Mouse (Mus musculus): ENCODE measurements around the gene Foxp1.
A peak's percentile ranks its signal among the peaks of the same experiment; 100 is the strongest.

The Foxp1 gene

DNA sequence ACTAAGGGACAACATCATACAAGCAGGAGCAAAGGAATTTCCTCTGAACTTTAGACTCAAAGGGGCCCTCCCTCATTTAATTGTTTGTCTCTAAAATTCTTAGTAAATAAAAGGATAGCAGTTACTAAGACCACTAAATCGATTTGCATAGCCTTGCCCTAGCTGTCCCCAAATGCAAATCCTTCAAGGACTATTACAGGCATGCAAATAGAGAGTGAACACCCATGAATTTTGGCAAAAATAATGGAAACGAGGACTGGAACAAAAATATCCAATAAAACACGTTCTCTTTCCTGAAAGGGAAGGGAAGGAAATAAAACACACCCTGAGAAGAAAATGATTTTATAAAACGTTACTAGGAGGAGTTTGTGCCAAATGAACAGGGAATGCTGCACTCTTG is 390.7 kb downstream of the Foxp1 start:
- DNase-seq (ENCODE audit: extremely low spot score): no peak

- DNase-seq (ENCODE audit: extremely low spot score): peak; percentile 28
Observed at GRCm38 (mm10) chr6:99130758-99131410, 391.6 kb downstream of the Foxp1 start.

- DNase-seq (ENCODE audit: extremely low spot score): no peak
Observed at GRCm38 (mm10) chr6:99126717-99127116, 395.8 kb downstream of the Foxp1 start.

GRCm38 (mm10) chr6:99120776-99121766 is 401.4 kb downstream of the Foxp1 start:
- no peak for DNase-seq (ENCODE audit: extremely low spot score)

GRCm38 (mm10) chr6:99118534-99118933 is 404.0 kb downstream of the Foxp1 start:
- DNase-seq (ENCODE audit: extremely low spot score): no peak

DNA sequence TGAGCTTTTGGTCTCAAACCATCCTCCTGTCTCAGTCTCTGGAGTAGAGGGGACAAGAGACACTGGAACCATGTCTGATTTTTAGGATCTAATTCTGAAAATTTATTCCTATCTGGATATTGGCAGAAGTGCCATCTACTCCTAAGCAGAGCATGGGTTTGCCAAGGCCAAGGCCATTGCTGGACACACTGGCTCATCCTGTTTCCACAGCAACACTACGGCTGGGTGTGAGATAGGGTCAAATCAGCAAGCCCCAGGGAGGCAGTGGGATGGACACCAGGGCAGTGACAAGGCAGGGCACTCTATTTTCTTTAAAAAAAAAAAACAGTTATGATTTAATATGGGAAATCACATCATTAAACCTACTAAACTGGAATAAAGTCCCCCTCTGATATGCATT is 405.1 kb downstream of the Foxp1 start:
- DNase-seq (ENCODE audit: extremely low spot score): no peak

DNA sequence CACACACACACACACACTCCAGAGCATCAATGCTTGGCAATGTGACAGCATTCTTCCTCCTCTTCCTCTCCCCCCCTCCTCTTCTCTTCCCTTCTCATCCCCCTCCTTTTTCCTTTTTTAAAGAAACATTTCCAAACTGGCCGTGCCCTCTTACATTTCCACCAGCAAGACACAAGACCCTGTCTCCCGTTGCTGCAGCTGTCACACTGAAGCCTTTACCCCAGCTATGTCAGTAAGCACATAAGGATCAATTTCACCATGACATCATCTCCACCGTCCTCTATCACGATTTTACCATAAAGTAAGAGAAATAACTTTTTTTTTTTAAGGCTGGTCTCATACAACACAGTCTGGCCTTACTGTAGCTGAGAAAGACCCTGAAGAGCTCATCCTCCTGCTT is 410.7 kb downstream of the Foxp1 start:
- DNase-seq (ENCODE audit: extremely low spot score): no peak

- DNase-seq (ENCODE audit: extremely low spot score): no peak
Observed at GRCm38 (mm10) chr6:99108417-99108816, 414.1 kb downstream of the Foxp1 start.

GRCm38 (mm10) chr6:99107674-99108073 is 414.8 kb downstream of the Foxp1 start:
- DNase-seq (ENCODE audit: extremely low spot score): no peak

GRCm38 (mm10) chr6:99107081-99107482 is 415.4 kb downstream of the Foxp1 start:
- no peak for DNase-seq (ENCODE audit: extremely low spot score)

DNA sequence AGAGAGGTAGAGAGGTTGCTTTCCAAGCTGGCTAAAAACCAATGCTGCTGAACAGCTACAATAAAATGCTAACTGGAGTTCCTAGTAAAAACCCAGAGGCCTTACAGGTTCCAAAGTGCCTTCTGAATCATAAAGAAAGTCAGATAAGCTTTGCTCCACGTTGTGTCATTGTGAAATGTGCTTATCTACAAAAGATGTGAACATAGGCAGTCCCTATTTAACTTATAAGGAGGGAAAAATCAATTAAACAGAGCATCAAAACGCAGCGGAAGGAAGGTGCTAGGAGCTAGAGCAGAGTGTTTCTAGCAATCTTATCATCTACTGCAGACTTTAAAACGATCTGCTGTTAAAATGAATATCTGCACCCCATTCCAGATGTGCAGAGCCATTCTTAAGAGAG is 416.5 kb downstream of the Foxp1 start:
- no peak for DNase-seq (ENCODE audit: extremely low spot score)

DNA sequence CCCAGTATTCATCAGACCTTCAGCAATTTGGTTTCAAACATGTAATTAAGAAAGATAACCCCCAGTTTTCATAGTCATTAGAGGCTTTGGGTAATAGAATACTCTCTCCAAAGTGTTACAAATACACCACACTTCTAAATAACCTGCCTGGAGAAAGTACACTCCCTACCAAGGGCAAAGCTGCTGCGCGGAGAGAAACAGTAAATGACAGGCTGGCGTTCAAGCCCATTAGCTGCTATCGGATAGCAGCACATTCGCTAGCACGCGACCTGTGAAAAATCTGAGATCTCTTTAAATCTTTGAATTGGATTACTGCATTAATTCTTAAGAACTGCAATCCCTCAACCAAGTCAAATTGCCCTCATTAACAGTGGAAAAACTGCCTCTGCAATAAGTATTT is 418.1 kb downstream of the Foxp1 start:
- no peak for DNase-seq (ENCODE audit: extremely low spot score)

- no peak for DNase-seq (ENCODE audit: extremely low spot score)
Observed at GRCm38 (mm10) chr6:99103911-99104310, 418.6 kb downstream of the Foxp1 start.

GRCm38 (mm10) chr6:99101489-99101908 is 421.0 kb downstream of the Foxp1 start:
- peak; percentile 67 for DNase-seq (ENCODE audit: extremely low spot score)

- DNase-seq (ENCODE audit: extremely low spot score): no peak
Observed at GRCm38 (mm10) chr6:99100331-99100730, 422.2 kb downstream of the Foxp1 start.

DNA sequence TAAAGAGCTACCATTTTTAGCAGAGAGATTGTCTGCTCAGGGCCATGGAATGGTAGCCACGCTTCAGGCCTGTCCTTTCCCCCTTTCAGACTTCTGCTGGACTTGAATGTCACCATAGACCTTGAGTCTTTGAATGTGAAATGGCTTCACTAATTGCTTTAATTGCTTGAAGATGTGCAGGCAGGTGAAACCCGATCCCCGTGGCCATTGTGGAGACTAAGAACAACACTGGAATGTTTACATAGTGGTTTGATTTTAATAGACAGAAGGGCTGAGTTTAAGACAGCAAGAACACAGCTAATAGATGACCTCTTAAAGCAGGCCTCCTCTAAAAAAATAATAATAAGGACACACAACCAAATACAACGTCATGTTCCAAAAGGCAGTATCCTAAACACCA is 422.7 kb downstream of the Foxp1 start:
- DNase-seq (ENCODE audit: extremely low spot score): peak; percentile 47

- DNase-seq (ENCODE audit: extremely low spot score): no peak
Observed at GRCm38 (mm10) chr6:99097191-99097590, 425.3 kb downstream of the Foxp1 start.

DNA sequence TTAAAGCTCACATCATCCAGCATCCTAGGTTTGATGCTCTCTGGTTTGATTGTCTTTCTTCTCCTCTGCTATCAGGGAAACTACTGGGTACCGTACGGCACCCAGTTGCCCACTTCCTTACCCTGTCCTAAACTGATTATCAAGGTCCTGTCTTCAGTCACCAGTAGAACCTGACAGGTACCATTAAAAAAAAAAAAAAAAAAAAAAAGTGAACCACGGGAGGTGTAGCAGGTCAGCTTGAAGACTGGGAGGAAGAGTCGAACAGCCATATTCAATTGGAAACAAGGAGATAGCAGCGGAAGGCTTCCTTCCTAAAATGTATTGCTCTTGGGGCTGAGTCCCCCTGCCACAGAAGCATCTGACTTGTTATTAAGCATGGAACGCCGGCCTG is 425.8 kb downstream of the Foxp1 start:
- DNase-seq (ENCODE audit: extremely low spot score): no peak

DNA sequence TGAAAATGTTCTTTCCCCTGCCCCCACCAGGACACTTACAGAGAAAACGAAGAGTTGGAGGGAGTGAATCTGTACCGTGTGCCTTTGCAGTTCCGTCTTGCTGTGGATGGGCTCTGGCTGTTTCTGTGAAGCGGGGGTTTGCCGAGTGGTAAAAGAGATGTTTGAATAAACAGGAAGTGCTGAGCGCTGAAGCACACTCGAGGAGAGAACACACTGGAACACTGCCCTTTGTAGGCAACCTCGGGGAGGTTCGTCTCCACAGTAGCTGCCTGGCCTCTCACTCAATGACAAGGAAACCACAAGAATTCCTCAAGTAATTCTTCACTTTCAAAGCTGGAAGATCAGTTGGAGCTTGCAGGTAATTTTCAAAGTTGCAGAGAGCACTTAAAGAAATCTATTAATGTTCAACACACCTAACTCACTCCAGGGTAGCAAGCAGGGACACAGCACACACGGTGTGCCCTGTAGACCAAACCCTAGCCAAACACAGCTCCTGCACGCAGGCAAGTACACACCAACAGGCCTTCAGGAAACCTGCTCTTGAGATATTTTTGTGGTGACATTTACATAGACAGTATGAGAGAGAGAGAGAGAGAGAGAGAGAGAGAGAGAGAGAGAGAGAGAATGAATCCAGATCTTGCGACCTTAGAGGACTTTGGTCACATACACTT is 426.3 kb downstream of the Foxp1 start:
- DNase-seq (ENCODE audit: extremely low spot score): peak; percentile 45

- DNase-seq (ENCODE audit: extremely low spot score): no peak
Observed at GRCm38 (mm10) chr6:99095185-99096104, 427.1 kb downstream of the Foxp1 start.

DNA sequence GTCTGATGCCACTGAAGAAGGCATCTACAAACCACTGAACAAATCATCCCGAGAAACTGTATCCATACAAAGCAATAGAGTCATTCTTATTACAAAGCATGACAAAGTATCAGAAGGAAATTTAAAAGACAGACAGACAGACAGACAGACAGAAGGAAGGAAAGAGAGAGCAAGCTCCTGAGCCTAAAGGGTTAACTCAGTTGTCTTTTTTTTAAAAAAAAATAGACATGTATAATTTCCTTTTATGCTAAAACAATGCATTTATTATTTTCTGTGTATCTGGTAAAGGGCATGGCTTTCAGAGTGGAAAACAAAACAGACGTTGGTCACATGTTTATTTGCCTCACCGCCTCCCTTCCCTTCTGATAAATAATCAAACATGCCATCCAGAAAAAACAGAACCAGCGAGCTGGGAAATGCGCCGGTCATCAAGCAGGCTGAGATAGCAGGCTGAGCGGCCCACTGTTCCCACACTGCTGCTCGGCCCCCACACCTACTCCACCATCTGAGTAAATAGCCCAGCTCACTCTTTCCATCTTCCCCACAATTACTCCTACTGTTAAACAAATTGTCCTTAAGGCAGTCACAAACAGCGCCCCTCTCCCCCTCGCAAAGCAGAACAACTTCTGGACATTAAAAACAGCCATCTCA is 428.1 kb downstream of the Foxp1 start:
- no peak for DNase-seq (ENCODE audit: extremely low spot score)

All from embryo, embryonic 9.5 days (tissue).